In genomic region chr5:17928471-17928870, GRCm38 (mm10) we compare ENCODE assay signal across 15 mouse cellular contexts. TPM values are rescaled to one million over a fixed set of nuclear protein-coding genes. Genes with fewer than 3 reads are reported as not detected.
DNase-seq lines count a peak whose midpoint lies in the region; ATAC-seq lines count a peak whose summit lies in the region.
"Had no signal": no experiment of that assay in that cellular context is flagged by ENCODE, and none has a peak within 500 bp of the region (broad histone marks: within the 10 kb centered on the region; RNA-seq: fewer than 3 reads in every experiment).

No protein-coding gene starts in this region.

- ATAC-seq in forebrain, embryonic 16.5 days, result no peak
- ATAC-seq: midbrain, embryonic 16.5 days had no signal

- H3K27ac ChIP-seq in forebrain, embryonic 16.5 days (ENCODE audit: low read length), result no peak overlapping the region

- no peaks in the 10 kb centered on the region for H3K36me3 ChIP-seq in forebrain, embryonic 16.5 days (ENCODE audit: control insufficient read depth, insufficient read depth)

- no peaks in the 10 kb centered on the region for H3K9me3 ChIP-seq in forebrain, embryonic 16.5 days (ENCODE audit: control insufficient read depth, low read length)

- no peaks in the 10 kb centered on the region for H3K27me3 ChIP-seq in forebrain, embryonic 16.5 days (replicated peaks; ENCODE audit: control insufficient read depth, insufficient read depth, low read length)

- WGBS in forebrain, embryonic 16.5 days, result 34% methylated on average over 4 of the region's 4 CpGs

- DNase-seq in embryo, embryonic 10 days (ENCODE audit: low spot score), result peak; percentile 23
- DNase-seq in embryo, embryonic 9.5 days (ENCODE audit: extremely low spot score), result no peak
- DNase-seq in lung, postnatal 10 days, result peak; percentile 12
- no peak for DNase-seq in lung, adult 18-20 months
- DNase-seq in kidney, adult 11 months, result peak; percentile 86
- DNase-seq in lung, postnatal 4 days, result peak; percentile 14 to 31
- DNase-seq in gastrocnemius, postnatal 4 days (ENCODE audit: low spot score in 2 of 2), result no peak
- DNase-seq: cerebellum, postnatal 36 days; gastrocnemius, postnatal 14 days; heart, postnatal 14 days; liver had no signal

- H3K4me2 ChIP-seq in forebrain, embryonic 16.5 days (ENCODE audit: low read length), result no peak overlapping the region

- H3K9ac ChIP-seq in forebrain, embryonic 16.5 days (replicated peaks; ENCODE audit: low read depth, low read length), result no peak overlapping the region

- H3K4me3 ChIP-seq in forebrain, embryonic 16.5 days (replicated peaks; ENCODE audit: low read length), result no peak overlapping the region

- H3K4me1 ChIP-seq in forebrain, embryonic 16.5 days (replicated peaks; ENCODE audit: control insufficient read depth, insufficient read depth, low read length), result no peaks in the 10 kb centered on the region

RNA-seq across cellular contexts. Expression of gene Gnat3, which starts 33.9 kb away (rescaled TPM):
- not detected in 2 replicates for polyA plus RNA-seq in forebrain, embryonic 16.5 days (2015; fragmentation: Nextera tagmentation; extraction: Ambion mirVana)
- total RNA-seq in gastrocnemius, postnatal 4 days (2021), result under 1 TPM in 1 of 2 experiments, not detected in 1; 0.20 TPM
- total RNA-seq: layer of hippocampus, postnatal 14 days had no signal
- polyA plus RNA-seq: C2C12; midbrain, embryonic 16.5 days had no signal

RNA-seq across cellular contexts. Expression of gene Cd36, which starts 39.9 kb away (rescaled TPM):
- polyA plus RNA-seq in forebrain, embryonic 16.5 days (2015; fragmentation: Nextera tagmentation; extraction: Ambion mirVana), result 0.87 and 1.3 TPM in 2 replicates
- total RNA-seq in gastrocnemius, postnatal 4 days (2021), result 100 to 1,000 TPM; 395 to 448 TPM

Comparison
In these comparisons a context has a peak if more than half of its experiments do, and no peak if none do; other contexts are left out.
1. DNase-seq: peak in embryo, embryonic 10 days (single experiment), lung, postnatal 10 days (single experiment), kidney, adult 11 months (single experiment) and lung, postnatal 4 days (2 of 2); none in embryo, embryonic 9.5 days (single experiment), lung, adult 18-20 months (0 of 2) and gastrocnemius, postnatal 4 days (0 of 2).